Mouse (Mus musculus) ovary, adult 18-20 months (tissue): ENCODE results near the gene St3gal6.

Experiments
- DNase-seq: peaks from one replicate; pipeline ENCODE4 v3.0.0; 2022; ENCODE audit warnings: low spot score, mixed read lengths

St3gal6 gene

DNA sequence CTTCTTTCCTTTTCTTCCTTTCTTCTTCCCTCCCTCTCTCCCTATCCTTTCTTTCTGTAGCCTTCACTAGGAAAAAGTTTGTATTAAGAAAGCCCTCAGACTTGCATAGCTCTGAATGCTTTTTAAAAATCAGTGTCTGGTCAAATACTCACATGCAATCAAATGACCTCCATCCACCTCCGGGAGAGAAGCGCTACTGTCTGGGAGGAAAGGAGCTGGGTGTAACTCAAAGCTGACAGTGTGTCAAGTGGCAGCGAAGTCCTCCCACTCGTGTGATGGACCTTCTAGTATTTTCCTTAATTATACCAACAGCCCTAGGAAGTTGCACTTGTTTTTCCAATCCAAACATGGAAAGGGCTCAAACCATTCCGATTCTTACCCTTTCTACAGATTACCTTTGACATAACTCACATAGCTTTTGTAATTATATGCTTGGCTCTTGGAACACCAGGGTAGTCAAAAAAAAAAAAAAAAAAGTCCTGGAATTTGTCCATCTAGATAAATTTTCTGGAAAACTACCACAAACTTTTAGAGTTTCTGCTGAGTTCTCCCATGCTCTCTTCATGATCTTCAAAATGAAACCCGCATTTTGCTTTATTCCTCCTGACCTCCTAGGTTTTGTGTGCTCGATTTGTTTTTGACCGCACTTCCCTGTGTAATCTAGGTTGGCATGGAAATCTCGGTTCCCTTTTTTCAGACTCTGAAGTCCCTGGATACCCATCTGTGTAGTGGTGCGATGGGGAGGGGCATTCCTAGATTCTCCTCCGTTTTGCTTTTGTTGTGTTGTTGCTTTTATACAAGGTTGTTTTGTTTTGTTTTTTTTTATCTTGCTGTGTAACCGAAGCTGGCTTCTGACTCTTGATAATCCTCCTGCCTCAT, at the start of gene St3gal6:
TSS of gene St3gal6 (minus strand) at position 272 of the 879 bp plus-strand sequence.
- no peak for DNase-seq

DNA sequence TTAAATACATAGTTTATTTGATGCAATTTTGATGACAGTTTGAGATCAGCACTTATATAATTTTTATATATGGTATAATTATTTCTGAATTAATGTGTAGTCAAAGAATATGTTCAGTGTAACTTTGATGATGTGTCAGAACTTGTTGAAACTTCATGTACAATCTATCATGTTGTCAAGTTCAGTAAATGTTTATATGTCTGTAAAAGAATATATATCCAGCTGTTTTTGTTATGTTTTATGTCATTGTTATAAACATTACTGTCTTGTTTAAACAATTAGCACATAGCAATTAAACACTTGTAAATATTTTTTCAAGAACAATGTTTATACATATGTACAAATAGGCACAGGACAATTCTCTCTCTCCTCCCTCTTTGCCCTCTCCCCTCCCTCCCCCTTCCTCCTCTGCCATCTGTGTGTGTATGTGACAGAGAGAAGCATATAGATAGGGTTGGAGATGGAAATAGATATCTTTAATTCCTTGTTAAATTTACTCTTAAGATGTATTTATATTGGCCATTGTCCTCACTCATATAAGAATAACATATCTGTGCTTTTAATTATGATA, 46.7 kb upstream of the St3gal6 start:
- DNase-seq = no peak

GRCm38 (mm10) chr16:58561196-58561595, 37.2 kb upstream of the St3gal6 start:
- DNase-seq = no peak

- DNase-seq = no peak
Measured at GRCm38 (mm10) chr16:58556067-58556830, 32.2 kb upstream of the St3gal6 start.

- DNase-seq = no peak
Measured at GRCm38 (mm10) chr16:58554673-58555072, 30.6 kb upstream of the St3gal6 start.

GRCm38 (mm10) chr16:58548042-58548441, 24.0 kb upstream of the St3gal6 start:
- DNase-seq = no peak

DNA sequence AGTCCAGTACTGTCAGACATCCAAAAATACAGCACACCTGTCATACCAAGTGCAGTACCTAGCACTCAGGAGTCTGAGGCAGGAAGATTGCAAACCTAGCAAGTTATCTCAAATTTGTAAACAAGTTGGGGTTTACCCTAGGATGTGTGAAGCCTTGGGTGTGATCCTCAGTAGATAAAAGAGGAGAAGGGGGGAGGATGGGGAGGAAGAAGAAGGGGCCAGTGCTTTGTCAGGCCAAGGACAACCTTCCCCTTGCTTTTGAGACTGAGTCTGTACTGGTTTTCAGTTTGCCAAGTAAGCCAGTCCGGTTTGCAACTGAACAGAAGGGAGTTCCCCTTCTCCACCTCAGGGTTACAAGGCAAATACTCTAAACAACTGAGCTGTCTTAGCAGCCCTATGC, 22.1 kb upstream of the St3gal6 start:
- DNase-seq = no peak

- DNase-seq = no peak
Measured at GRCm38 (mm10) chr16:58539490-58539889, 15.4 kb upstream of the St3gal6 start.

DNA sequence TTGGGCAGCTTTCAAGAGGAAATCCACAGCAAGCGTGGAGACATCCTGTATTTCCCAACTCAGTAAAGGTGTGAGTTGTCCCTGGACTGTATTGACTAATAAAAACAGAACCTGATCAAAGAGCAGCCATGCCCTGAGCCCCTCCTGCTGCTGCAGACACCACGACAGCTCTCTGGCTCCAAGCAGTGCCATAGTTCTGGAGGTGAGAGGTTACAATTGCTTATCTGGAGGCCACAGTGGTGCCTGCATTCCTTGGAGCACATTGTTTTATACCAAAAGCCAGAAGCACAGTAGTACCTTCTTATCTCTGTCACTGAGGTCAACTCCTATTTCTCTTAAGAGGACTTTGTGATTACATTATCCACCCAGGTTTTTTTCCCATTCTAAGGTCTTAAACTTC, 15.0 kb upstream of the St3gal6 start:
- no peak for DNase-seq

- no peak for DNase-seq
Measured at GRCm38 (mm10) chr16:58536076-58536475, 12.0 kb upstream of the St3gal6 start.

DNA sequence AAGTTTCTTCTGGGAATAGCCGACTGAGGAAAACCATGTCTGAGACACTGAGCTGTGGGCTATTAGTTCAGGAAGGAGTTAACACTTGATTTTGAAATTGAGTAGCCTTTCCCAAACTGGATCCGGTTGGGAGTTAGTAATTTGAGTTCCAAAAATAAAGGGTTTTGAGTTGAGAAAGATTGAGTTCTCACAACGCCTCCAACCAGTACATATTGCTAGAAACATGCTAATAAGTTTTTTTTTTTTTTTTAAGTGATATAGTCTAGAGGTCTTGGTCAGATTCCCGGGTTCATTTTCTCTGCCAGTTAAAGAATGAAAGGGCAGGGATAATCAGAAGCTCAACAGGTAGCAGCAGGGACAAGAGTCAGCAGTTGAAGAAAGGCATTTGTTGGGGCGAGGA, 11.2 kb upstream of the St3gal6 start:
- no peak for DNase-seq

DNA sequence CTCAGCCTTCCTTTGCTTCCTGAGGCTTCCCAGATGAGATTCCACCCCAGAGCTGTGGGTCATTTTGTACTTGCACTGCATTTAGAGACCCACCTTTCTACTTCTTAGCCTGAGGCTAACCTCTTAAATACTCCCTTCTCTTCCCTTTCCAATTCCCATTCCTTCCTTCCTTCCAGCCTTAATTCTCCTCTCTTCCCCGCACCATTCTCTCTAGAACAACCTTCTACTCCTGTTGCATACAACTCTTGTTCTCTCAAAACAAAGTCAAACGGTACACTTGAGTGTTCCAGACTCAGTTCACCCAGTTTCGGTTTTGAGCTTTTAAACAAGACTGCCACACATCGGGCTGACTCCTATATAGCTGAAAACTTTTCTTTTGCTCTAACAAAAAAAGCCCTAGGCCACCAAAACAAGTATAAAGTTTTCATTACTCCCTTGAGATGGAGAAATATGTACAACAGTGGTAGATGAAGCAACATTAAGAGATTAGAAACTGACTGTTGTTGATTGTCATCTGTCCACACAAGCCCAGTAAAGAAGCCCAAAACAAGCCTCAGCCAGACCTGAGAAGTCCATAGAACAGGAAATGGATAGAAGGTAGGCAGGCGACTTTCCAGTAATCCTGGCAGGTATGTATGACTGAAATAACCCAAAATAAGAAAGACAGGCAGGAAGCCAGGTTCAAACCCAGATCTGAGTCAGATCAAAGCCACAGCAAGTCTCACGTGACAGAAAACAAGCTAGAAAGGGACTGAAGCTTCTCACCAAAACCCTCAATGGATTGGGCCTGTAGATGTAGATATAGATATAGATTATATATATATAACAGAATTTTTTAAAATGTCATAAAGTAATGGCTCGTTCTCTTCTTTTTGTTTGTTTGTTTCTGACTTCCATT, 10.5 kb upstream of the St3gal6 start:
- DNase-seq = no peak

- no peak for DNase-seq
Measured at GRCm38 (mm10) chr16:58533742-58534141, 9.7 kb upstream of the St3gal6 start.

DNA sequence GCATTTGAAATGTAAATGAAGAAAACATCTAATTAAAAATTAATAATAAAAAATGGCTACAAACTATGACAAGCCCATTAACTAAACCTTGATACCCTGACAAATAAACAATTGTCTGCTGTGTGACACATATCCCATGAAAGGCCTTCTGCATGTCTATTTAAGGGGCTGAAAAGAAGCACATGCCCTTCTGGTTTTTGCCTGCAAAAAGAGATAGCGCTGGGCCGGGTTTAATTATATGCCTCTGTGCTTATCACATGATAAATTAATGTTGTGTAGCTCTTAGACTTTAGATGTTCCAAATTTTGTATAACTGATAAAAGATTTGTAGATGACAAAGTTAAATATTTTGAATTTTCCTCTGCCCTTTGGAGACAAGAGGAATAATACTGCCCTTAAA, 9.2 kb upstream of the St3gal6 start:
- no peak for DNase-seq

DNA sequence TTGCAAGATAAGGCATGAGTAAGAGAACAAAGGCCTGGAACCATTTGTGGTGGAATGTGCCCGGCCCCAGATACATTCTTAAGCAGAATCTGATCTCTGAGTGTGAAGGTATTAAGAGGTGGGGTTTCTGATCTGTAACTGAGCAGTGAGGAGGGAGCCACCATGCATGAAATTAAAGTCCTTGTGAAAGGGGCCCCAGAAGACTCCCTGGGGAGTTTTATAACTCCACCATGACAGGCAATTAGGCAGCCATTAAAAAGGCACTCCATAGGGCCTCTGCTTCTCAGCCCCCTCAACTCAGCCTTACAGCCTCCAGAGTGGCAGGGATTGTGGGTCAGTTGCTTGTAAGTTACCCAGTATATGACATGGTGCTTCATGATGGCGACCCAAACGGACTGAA, 8.5 kb upstream of the St3gal6 start:
- DNase-seq = no peak

DNA sequence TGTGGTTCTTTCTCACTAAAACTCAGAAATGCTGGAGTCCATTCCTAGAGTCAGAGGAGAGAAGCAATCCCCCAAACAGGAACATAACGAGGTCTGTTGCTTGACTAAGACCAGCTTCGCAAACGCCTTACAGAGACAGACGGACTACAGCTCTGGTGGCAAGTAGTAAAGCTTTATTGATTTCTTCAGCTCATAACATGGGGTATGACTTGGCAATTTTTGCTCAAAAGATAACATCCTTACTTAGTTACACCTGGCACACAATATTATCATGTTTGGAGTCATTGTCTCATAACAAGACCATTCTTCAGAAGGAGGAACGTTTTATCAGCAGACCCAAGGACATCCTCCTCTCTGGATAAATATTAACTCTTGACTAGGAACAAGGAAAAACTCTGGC, 3.8 kb upstream of the St3gal6 start:
- no peak for DNase-seq

DNA sequence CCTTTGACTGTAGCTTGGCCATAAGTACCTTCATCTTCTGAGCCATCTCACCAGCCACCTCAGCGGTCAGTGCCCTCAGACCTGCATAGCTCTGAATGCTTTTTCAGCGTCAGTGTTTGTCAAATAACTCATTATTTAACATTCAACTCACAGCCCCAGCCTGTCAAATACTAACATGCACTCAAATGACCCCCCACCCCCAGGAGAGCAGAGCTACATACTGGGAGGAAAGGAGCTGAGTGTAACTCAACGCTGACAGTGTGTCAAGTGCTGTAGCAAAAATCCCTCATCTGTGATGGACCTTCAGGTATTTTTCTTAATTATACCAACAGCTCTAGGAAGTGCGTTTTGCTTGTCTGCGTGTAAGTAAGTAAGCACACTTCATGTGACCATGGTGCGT, 2.7 kb upstream of the St3gal6 start:
- DNase-seq = no peak

DNA sequence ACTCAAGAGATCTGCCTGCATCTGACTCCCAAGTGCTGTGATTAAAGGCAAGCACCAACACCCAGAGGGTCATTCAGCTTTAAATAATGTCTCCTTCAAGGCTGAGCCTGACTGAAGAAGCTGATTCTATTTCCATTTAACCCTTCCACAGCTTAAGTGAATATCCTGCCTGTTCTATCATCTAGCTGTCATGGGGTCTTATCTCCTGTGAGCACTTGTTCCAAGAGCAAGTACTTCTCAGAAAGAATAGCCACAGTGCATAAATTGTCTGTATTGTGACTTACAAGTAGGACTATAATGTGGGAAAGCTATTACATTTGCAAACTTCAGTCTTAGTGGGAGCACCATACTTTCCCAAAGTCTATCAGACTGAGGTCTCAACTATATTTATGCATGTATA, 1.8 kb upstream of the St3gal6 start:
- no peak for DNase-seq

DNA sequence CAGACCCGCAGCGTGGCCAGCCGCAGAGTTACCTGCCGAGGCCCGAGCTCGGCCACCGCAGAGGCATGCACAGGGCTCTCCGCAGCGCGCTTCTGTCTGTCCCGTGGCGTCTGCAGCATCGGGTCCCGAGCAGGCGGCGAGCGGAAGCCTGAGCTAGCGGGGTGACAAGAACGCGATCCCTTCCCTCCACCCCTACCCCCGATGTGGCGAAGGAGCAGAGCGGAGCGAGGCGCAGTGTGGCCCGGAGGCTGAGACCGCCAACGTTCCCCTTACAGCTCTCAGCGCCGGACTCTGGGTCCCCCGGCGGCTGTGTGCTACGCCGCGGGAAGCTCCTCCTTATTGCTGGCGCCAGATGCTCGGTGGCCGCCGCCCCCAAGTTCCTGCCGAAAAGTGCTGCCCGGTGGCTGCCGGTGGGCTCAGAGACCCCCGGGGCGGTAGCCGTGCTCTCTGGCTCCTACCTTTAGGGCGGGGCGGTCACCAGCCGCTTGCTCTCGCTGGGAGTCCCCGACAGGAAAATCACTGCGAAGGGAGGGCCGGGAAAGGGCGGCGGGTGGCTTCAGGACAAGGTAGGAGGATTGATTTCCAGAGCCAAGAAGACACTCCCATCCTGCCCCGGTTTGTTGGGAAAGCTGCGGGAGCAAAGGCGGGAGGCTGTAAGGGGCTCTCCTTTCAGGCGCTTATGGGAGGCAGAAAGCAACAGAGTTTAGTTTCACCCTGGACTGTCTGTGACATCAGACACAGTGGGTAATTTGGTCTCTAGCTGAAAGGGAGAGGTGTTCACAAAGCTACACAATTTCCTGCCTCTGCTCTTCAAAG, 791 bp downstream of the St3gal6 start:
- DNase-seq = peak; percentile 51

GRCm38 (mm10) chr16:58522677-58523043, 1.4 kb downstream of the St3gal6 start:
- DNase-seq = no peak

DNA sequence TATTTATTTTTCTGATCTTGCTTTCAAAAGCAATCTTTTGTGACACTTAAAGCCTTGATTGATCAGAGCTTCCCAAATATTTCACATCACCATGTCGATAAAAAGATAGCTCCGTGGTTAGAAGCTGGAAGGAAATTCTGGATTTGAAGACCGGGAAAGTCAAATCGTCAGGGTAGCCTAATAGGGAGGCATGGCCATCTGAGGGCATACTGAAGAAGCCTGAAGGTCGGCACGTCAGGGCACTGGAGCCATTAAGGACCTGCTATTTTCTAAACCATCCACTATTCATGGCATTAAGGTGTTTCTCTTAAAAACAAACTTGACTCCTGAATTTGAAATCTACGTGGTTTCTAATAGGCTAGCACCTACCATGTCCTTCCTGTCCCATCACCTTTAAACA, 2.1 kb downstream of the St3gal6 start:
- no peak for DNase-seq
